Mouse (Mus musculus): ENCODE results near the gene Ptk7. TPM values are rescaled to one million over a fixed set of nuclear protein-coding genes. Genes with fewer than 3 reads are reported as not detected.

Ptk7 gene
- total and polyA plus RNA-seq, 3 experiments = 0.11 to 4.8 (median 0.29) TPM

DNA sequence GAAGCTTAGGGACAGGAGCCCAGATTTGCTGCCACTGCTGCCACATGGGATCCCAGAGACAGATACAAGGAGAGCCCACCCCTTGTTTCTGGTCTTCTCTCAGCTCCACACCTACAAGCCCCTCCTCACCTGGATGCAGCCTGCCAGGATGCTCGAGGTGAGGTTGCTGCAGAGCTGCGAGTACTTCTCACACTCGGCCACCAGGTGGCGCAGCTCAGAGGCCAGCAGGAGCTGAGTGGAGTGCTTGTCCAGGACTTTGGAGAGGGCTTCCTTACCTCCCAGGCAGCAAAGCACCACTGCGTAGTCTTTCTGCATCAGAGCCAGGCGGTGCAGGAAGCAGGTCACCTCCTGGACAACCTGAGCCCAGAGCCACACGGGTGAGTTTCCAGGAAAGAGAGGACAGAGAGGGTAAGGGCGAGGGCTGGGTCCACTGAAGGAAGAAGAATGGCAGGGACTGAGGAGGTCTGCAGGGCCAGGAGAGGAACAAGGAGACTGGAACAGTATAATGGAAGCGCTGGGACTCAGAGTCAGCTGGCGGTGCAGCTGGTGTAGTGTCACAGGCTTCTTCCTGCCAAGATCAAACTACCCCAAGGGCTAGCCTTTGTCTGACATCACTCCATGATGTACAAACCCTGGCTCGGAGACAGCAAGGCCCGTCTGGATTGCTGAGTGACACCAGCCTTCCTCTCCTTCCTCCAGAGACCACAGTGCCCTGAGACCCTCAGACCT lies 103.6 kb downstream of the Ptk7 start:
- H3K4me1 ChIP-seq (ENCODE audit: control insufficient read depth in 1 of 2, insufficient read depth in 2 of 2) = 0 out of 4 replicates have a peak, but pooled peaks cover 0 to 4% of the 10 kb centered on the region in 2 experiments
- H3K4me2 ChIP-seq (ENCODE audit: insufficient read depth, low read depth, poor library complexity, severe bottlenecking) = no peak overlapping the region
- peak; percentile 57 for DNase-seq (ENCODE audit: extremely low read depth)
- TF ChIP-seq PAX5 (IDR thresholded peaks at IDR 0.05; ENCODE audit: low read length) (no peak), HCFC1 (IDR thresholded peaks at IDR 0.05; ENCODE audit: low read depth, low read length) (no peak), ZC3H11A (IDR thresholded peaks at IDR 0.05; ENCODE audit: low read depth, low read length) (0 out of 2 replicates have a peak, but pooled peaks have one; percentile 10), RAD21 (IDR thresholded peaks at IDR 0.05; ENCODE audit: low read depth, low read length) (peak; percentile 61), CTCF (conservative IDR thresholded peaks at IDR 0.05 in 1 of 2, IDR thresholded peaks at IDR 0.05 in 1 of 2; ENCODE audit: low read depth in 2 of 2, low read length in 2 of 2) (peak; percentile 65 to 89; a peak in 3 of 4 replicates), SMC3 (IDR thresholded peaks at IDR 0.05; ENCODE audit: low read depth, low read length) (peak; percentile 94)
- no peak overlapping the region for H3K9ac ChIP-seq (ENCODE audit: insufficient read depth, low read depth)
- no peaks in the 10 kb centered on the region for H3K9me3 ChIP-seq (replicated peaks; ENCODE audit: low read length)
- H3K27ac ChIP-seq (ENCODE audit: insufficient read depth, low read depth) = no peak overlapping the region
- H3K36me3 ChIP-seq (replicated peaks in 1 of 2; ENCODE audit: control insufficient read depth in 1 of 2, insufficient read depth in 1 of 2, low read length in 1 of 2) = no peaks in the 10 kb centered on the region
- no peaks in the 10 kb centered on the region for H3K79me2 ChIP-seq (replicated peaks; ENCODE audit: control insufficient read depth, extremely low read depth, insufficient read depth, poor library complexity, severe bottlenecking)
- in situ Hi-C loops (cut with MboI; ENCODE audit: low pct_ligation_motif_present, low pct_unique_long_range_greater_than_20kb, low sequenced_read_pairs) (no loop called here), dilution Hi-C loops (cut with MboI; ENCODE audit: extremely low pct_ligation_motif_present, extremely low pct_unique_long_range_greater_than_20kb, low sequenced_read_pairs) (no loop called here)
- H3K4me3 ChIP-seq (replicated peaks in 1 of 3; ENCODE audit: low read depth in 2 of 3, low read length in 2 of 3, poor library complexity in 1 of 3) = no peak overlapping the region
- H3K27me3 ChIP-seq (replicated peaks) = peaks cover 2% of the 10 kb centered on the region

- Histone ChIP-seq H3K27me3 (replicated peaks) (peaks cover 2% of the 10 kb centered on the region), H3K4me2 (ENCODE audit: insufficient read depth, low read depth, poor library complexity, severe bottlenecking) (no peak overlapping the region), H3K9me3 (replicated peaks; ENCODE audit: low read length) (no peaks in the 10 kb centered on the region), H3K4me3 (replicated peaks in 1 of 3; ENCODE audit: low read depth in 2 of 3, low read length in 2 of 3, poor library complexity in 1 of 3) (no peak overlapping the region), H3K27ac (ENCODE audit: insufficient read depth, low read depth) (no peak overlapping the region), H3K9ac (ENCODE audit: insufficient read depth, low read depth) (no peak overlapping the region), H3K36me3 (replicated peaks in 1 of 2; ENCODE audit: control insufficient read depth in 1 of 2, insufficient read depth in 1 of 2, low read length in 1 of 2) (no peaks in the 10 kb centered on the region), H3K79me2 (replicated peaks; ENCODE audit: control insufficient read depth, extremely low read depth, insufficient read depth, poor library complexity, severe bottlenecking) (no peaks in the 10 kb centered on the region), H3K4me1 (ENCODE audit: control insufficient read depth in 1 of 2, insufficient read depth in 2 of 2) (0 out of 4 replicates have a peak, but pooled peaks cover 0 to 4% of the 10 kb centered on the region in 2 experiments)
- TF ChIP-seq PAX5 (IDR thresholded peaks at IDR 0.05; ENCODE audit: low read length) = no peak
- TF ChIP-seq IRF4 (IDR thresholded peaks at IDR 0.05; ENCODE audit: low read depth, low read length) = no peak
- TF ChIP-seq NELFE (IDR thresholded peaks at IDR 0.05; ENCODE audit: low read depth, low read length) = no peak
- TF ChIP-seq SMC3 (IDR thresholded peaks at IDR 0.05; ENCODE audit: low read depth, low read length) = no peak
- no peak for TF ChIP-seq CHD2 (IDR thresholded peaks at IDR 0.05; ENCODE audit: low read length)
- no peak for DNase-seq (ENCODE audit: extremely low read depth)
- in situ Hi-C loops (cut with MboI; ENCODE audit: low pct_ligation_motif_present, low pct_unique_long_range_greater_than_20kb, low sequenced_read_pairs) (no loop called here), dilution Hi-C loops (cut with MboI; ENCODE audit: extremely low pct_ligation_motif_present, extremely low pct_unique_long_range_greater_than_20kb, low sequenced_read_pairs) (no loop called here)
Measured at GRCm38 (mm10) chr17:46525065-46525464, 104.2 kb downstream of the Ptk7 start.

GRCm38 (mm10) chr17:46521963-46522668 lies 107.2 kb downstream of the Ptk7 start:
- Histone ChIP-seq H3K27me3 (replicated peaks) (peaks cover 6% of the 10 kb centered on the region), H3K9me3 (replicated peaks; ENCODE audit: low read length) (no peaks in the 10 kb centered on the region), H3K4me1 (ENCODE audit: control insufficient read depth in 1 of 2, insufficient read depth in 2 of 2) (0 out of 4 replicates have a peak, but pooled peaks cover 0 to 4% of the 10 kb centered on the region in 2 experiments), H3K4me3 (replicated peaks in 1 of 3; ENCODE audit: low read depth in 2 of 3, low read length in 2 of 3, poor library complexity in 1 of 3) (no peak overlapping the region), H3K79me2 (replicated peaks; ENCODE audit: control insufficient read depth, extremely low read depth, insufficient read depth, poor library complexity, severe bottlenecking) (no peaks in the 10 kb centered on the region), H3K36me3 (replicated peaks in 1 of 2; ENCODE audit: control insufficient read depth in 1 of 2, insufficient read depth in 1 of 2, low read length in 1 of 2) (no peaks in the 10 kb centered on the region), H3K4me2 (ENCODE audit: insufficient read depth, low read depth, poor library complexity, severe bottlenecking) (no peak overlapping the region), H3K9ac (ENCODE audit: insufficient read depth, low read depth) (no peak overlapping the region), H3K27ac (ENCODE audit: insufficient read depth, low read depth) (no peak overlapping the region)
- in situ Hi-C loops (cut with MboI; ENCODE audit: low pct_ligation_motif_present, low pct_unique_long_range_greater_than_20kb, low sequenced_read_pairs) = no loop called here
- dilution Hi-C loops (cut with MboI; ENCODE audit: extremely low pct_ligation_motif_present, extremely low pct_unique_long_range_greater_than_20kb, low sequenced_read_pairs) = no loop called here
- TF ChIP-seq POLR2A (IDR thresholded peaks at IDR 0.05; ENCODE audit: low read depth, low read length) (no peak), RAD21 (IDR thresholded peaks at IDR 0.05; ENCODE audit: low read depth, low read length) (peak; percentile 17), CTCF (conservative IDR thresholded peaks at IDR 0.05 in 1 of 2, IDR thresholded peaks at IDR 0.05 in 1 of 2; ENCODE audit: low read depth in 2 of 2, low read length in 2 of 2) (peak in 1 of 2 experiments; percentile 36; a peak in 2 of 4 replicates)
- DNase-seq (ENCODE audit: extremely low read depth) = no peak
